Mouse (Mus musculus): Measurements from ENCODE around the gene Hint1.
"Not testable (repeated sequence)": the region's sequence is repeated elsewhere in the genome, so short reads cannot be mapped to it uniquely, and the experiment has no call there.

Hint1 gene

GRCm38 (mm10) chr11:54896646-54897045, 30.5 kb downstream of the Hint1 start:
- DNase-seq: not testable (repeated sequence)

DNA sequence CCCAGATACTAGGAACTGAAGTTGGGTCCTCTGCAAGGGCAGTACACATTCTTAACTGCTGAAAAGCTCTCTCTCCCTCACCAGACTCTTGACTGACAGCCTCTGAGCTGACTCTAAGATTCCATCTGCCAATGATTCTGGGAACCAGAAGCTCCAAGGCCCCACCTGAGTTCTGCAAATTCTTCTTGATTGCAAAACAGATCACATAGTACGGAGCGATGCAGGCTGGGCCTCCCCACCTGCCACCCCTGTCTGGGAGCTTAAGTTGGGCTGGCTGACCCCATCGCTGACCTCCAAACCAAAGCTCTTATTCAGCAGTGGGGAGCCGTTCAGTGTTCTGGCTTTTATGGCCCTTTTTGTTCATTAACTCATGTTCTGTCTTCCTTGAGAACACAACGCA, 31.3 kb downstream of the Hint1 start:
- no peak for DNase-seq

- no peak for DNase-seq
Observed at GRCm38 (mm10) chr11:54899657-54900056, 33.5 kb downstream of the Hint1 start.

- DNase-seq: peak; percentile 46
Observed at GRCm38 (mm10) chr11:54902333-54903323, 36.4 kb downstream of the Hint1 start, which contains the start of gene Gpx3. Gene Gpx3, plus strand, starts transcription at chr11:54902453.

DNA sequence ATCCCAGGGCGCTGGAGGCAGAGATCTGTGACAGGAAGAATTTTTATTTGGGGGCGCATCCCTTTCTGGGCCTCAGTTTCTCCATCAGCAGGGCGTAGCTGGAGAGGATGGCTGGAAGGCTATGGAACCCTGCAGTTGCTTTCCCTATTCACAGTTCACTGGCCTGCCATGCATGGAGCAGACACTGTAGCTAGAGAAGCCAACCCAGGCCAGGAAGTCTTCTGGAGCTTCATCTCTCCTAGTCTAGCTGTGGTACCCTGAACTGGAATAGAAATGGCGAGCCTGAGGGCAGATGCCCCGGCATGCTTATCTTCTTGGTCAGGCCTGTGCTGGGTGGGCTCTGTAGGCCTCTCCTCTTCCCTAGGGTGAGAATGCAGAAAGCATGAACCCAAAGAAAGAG, 37.2 kb downstream of the Hint1 start:
- no peak for DNase-seq

DNA sequence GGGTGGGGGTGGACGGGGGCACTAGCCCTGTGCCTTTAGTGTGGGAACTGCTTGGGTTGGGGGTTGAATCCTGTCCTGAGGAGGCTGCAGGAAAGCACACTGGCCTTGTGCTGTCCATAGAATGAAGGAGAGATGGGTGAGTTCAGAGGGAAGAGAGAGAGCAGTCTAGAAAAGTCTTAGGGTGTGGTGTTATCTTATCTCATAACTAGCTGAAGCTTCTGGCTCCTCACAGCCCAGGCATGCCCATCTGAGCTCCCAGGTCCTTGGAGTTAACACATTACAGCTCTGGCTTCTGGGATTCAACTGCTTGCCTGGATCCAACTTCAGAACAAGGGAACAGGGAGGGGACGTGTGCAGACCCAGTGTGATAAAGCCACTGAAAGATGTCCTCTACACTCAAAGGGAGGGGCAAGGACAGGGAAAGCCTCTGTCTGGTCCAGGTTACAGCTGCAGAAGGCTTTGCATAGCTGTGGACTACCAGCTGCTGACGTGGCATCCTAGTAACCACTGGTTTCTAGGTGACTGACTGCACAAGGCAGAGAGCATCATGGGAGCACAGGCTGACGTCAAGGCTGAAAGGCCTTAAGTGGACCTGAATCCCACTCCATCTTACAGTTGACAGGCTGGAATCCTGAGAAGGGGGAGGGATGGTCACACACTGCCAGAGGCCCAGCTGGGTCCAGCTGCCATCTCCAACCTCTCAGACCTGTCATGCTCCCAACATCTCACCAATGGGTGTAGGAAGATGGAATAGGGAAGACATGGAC, 37.9 kb downstream of the Hint1 start:
- DNase-seq: no peak

- DNase-seq: no peak
Observed at GRCm38 (mm10) chr11:54905086-54905485, 38.9 kb downstream of the Hint1 start.

- DNase-seq: no peak
Observed at GRCm38 (mm10) chr11:54905931-54906330, 39.7 kb downstream of the Hint1 start.

DNA sequence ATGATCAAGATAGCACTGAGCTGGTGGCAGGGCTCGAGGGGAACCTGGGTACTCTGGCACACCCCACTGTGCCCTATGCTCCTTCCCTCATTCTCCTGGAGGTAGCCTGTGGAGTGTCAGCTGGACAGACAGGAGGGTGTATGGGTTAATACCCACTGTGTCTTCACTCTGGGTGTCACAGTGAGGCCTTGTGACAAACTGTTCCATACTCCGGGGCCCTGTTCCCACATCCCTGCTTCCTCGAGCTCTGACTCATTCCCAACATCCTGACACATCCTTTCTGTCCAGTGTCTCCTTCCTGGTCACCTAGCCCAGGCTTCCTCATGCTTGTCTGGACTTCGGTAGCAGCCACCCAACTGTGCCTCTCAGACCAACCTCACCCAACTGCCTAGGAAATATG, 40.3 kb downstream of the Hint1 start:
- DNase-seq: no peak

GRCm38 (mm10) chr11:54907259-54907658, 41.1 kb downstream of the Hint1 start:
- no peak for DNase-seq

DNA sequence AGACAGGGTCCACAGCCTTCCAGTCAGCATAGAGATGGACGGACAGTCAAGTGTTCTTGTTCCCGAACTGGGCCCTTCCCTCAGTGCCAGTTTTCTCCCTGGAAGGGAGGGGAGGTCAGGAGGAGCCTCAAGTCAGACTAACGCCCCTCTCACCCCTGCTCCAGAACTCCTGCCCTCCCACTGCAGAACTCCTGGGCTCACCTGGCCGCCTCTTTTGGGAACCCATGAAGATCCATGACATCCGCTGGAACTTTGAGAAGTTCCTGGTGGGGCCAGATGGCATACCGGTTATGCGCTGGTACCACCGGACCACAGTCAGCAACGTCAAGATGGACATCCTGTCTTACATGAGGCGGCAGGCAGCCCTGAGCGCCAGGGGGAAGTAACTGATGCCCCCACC, 43.1 kb downstream of the Hint1 start:
- no peak for DNase-seq

- DNase-seq: no peak
Observed at GRCm38 (mm10) chr11:54910081-54910665, 44.0 kb downstream of the Hint1 start.

DNA sequence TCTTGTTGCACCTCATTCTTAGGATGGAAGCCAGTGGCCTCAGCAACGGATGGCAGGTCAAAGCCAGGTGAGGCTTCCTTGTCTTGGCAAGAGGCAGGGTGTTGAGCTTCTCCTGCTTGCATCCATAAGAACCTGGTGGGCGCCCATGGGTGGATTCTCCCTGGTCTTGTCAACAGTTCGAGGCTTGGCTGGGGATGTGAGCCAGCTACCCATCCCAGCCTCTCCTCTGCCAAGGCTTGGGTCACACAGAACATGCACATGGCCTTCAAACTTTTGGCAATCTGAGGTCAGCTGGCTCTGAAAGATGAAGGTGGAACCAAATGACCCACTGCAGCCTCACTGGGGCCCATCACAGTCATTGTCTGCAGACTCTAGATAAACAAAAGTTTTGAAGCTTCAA, 45.0 kb downstream of the Hint1 start:
- no peak for DNase-seq

GRCm38 (mm10) chr11:54911671-54912502, 45.7 kb downstream of the Hint1 start:
- no peak for DNase-seq

- no peak for DNase-seq
Observed at GRCm38 (mm10) chr11:54912503-54913316, 46.5 kb downstream of the Hint1 start.

- DNase-seq: no peak
Observed at GRCm38 (mm10) chr11:54913841-54914240, 47.7 kb downstream of the Hint1 start.

DNA sequence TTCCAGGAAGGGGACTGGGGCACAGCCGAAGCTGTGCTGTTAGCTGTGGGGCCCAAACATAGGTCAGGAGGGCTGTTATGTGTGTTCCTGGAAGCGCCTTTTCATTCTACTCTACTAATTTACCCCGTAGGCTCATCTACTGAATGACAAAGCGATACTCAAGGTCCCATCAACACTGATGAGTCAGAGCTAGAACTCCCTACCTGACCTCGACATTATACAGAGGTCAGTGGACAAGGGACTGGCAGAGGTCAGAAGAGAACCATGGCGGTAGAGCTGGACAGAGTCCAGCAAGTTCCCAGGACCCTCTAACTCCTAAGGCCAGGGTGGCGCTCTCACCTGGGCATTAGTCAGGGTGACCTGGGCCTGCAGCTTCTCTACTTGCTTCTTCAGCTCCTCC, 51.3 kb downstream of the Hint1 start:
- DNase-seq: no peak

GRCm38 (mm10) chr11:54918273-54918672, 52.1 kb downstream of the Hint1 start:
- DNase-seq: no peak

All from right cerebral cortex, adult 18-20 months (tissue).